Mouse (Mus musculus): ENCODE data around the gene Shoc2. TPM values are rescaled to one million over a fixed set of nuclear protein-coding genes. Genes with fewer than 3 reads are reported as not detected.
"Not testable (repeated sequence)": the region's sequence is repeated elsewhere in the genome, so short reads cannot be mapped to it uniquely, and the experiment has no call there.

Shoc2 gene
- polyA plus RNA-seq, 1 experiment from 2014 or later = 48.6 TPM

DNA sequence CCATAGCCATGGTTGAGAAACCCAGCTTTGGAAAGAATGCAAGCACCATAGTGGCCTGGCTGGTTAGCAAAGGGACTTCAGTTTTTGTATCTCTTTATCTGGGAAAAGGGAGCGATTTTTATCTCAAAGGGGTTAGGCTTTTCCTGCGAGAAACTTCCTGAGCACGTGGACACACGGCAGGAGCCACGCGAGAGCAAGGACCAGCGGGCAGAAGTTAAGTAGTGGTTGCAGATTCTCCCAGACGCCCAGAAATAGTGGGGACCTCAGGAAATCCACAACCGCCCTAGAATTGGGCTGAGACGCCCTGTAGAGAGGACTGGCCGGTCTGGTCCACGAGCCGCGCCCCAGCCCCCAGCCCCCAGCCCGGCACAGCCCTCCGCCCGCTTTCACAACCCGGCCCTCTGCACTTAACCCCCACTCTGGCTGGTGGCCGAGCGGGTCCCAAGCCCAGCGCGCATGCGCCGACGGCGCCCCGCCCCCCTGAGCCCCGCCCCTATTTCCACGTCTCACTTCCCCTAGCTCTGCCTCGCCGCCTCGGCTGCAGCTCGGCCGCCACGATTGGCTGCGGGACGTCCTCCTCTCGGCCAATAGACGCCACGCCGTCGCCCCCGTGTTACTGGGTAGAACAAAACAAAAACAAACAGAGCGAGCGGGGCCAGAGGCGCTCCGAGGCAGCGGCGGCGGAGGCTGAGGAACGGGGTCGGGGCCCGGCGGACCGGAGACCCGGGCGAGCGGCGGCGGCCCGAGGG lies 41.2 kb upstream of the Shoc2 start:
- Histone ChIP-seq H3K4me1 (replicated peaks; ENCODE audit: control insufficient read depth, insufficient read depth, low read length) (peaks cover 16% of the 10 kb centered on the region), H3K4me2 (peak overlapping the region; percentile 95), H3K27me3 (replicated peaks; ENCODE audit: control insufficient read depth, insufficient read depth, low read length) (no peaks in the 10 kb centered on the region), H3K27ac (ENCODE audit: low read depth, low read length) (peak overlapping the region; percentile 89), H3K4me3 (ENCODE audit: low read depth, low read length) (peak overlapping the region; percentile 98), H3K9ac (ENCODE audit: low read depth, low read length) (peak overlapping the region; percentile 88), H3K36me3 (ENCODE audit: control insufficient read depth, insufficient read depth, low read length) (no peaks in the 10 kb centered on the region), H3K9me3 (ENCODE audit: control insufficient read depth, low read length) (no peaks in the 10 kb centered on the region)
- WGBS = under 1% methylated on average over 61 of the region's 61 CpGs
- DNase-seq (ENCODE audit: low spot score) = peak; percentile 100
- ATAC-seq (replicated peaks; ENCODE audit: low FRiP score) = peak; percentile 95

- ATAC-seq (replicated peaks; ENCODE audit: low FRiP score) = peak; percentile 55
- Histone ChIP-seq H3K36me3 (ENCODE audit: control insufficient read depth, insufficient read depth, low read length) (no peaks in the 10 kb centered on the region), H3K9me3 (ENCODE audit: control insufficient read depth, low read length) (no peaks in the 10 kb centered on the region), H3K27ac (ENCODE audit: low read depth, low read length) (peak overlapping the region; percentile 69), H3K4me3 (ENCODE audit: low read depth, low read length) (peak overlapping the region; percentile 98), H3K27me3 (replicated peaks; ENCODE audit: control insufficient read depth, insufficient read depth, low read length) (no peaks in the 10 kb centered on the region), H3K9ac (ENCODE audit: low read depth, low read length) (peak overlapping the region; percentile 88), H3K4me1 (replicated peaks; ENCODE audit: control insufficient read depth, insufficient read depth, low read length) (peaks cover 16% of the 10 kb centered on the region), H3K4me2 (peak overlapping the region; percentile 78)
- WGBS = under 1% methylated on average over 74 of the region's 83 CpGs
- peak; percentile 75 for DNase-seq (ENCODE audit: low spot score)
These were observed 40.4 kb upstream of the Shoc2 start for GRCm38 (mm10) chr19:53903507-53904321.

DNA sequence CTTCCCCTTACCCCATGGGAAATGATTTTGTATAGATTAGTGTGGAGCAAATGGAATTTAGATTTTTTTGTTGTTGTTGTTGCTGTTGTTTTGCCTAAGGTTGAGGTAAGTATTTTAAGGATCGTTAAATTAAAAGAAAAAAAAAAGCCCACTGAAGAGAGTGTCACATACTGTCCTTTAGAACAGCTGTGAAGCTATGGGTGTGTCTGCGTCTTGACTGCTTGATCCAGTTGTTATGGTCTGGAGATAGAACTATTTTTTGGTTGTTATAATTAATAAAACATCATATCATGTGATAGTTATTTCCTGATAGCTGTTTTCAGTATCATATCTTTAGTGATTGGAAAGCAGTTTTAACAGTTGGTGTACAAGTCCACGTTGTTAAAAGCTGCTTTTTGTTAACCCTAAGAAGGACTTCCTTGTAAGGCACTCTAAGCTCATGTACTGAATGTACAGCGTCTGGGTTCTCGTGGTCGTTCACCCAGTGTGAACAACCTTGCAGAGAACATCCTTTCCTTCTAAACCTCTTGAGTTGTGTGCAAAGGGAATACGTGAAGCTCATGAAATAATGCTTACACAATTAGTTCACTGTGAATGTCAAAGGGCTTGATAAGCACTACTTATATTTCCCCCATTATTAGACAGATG lies 39.1 kb upstream of the Shoc2 start:
- H3K4me1 ChIP-seq (replicated peaks; ENCODE audit: control insufficient read depth, insufficient read depth, low read length) = peaks cover 16% of the 10 kb centered on the region
- peak overlapping the region; percentile 78 for H3K4me2 ChIP-seq
- ATAC-seq (replicated peaks; ENCODE audit: low FRiP score) (no peak), DNase-seq (ENCODE audit: low spot score) (no peak)
- peaks cover 5% of the 10 kb centered on the region; the same call in 1 of the 2 replicates for H3K36me3 ChIP-seq (ENCODE audit: control insufficient read depth, insufficient read depth, low read length)
- no peak overlapping the region for H3K9ac ChIP-seq (ENCODE audit: low read depth, low read length)
- H3K27me3 ChIP-seq (replicated peaks; ENCODE audit: control insufficient read depth, insufficient read depth, low read length) = no peaks in the 10 kb centered on the region
- no peak overlapping the region; the same call in 1 of the 2 replicates for H3K4me3 ChIP-seq (ENCODE audit: low read depth, low read length)
- no peaks in the 10 kb centered on the region for H3K9me3 ChIP-seq (ENCODE audit: control insufficient read depth, low read length)
- WGBS = 68% methylated on average over 7 of the region's 7 CpGs
- no peak overlapping the region for H3K27ac ChIP-seq (ENCODE audit: low read depth, low read length)

GRCm38 (mm10) chr19:53906033-53906702 lies 37.9 kb upstream of the Shoc2 start:
- WGBS = 56% methylated on average over 6 of the region's 6 CpGs
- H3K36me3 ChIP-seq (ENCODE audit: control insufficient read depth, insufficient read depth, low read length) = peaks cover 7% of the 10 kb centered on the region
- ATAC-seq (replicated peaks; ENCODE audit: low FRiP score) (no peak), DNase-seq (ENCODE audit: low spot score) (no peak)
- peaks cover 16% of the 10 kb centered on the region for H3K4me1 ChIP-seq (replicated peaks; ENCODE audit: control insufficient read depth, insufficient read depth, low read length)
- H3K27ac ChIP-seq (ENCODE audit: low read depth, low read length) = no peak overlapping the region
- no peak overlapping the region for H3K4me3 ChIP-seq (ENCODE audit: low read depth, low read length)
- no peak overlapping the region for H3K9ac ChIP-seq (ENCODE audit: low read depth, low read length)
- peak overlapping the region; percentile 78 for H3K4me2 ChIP-seq
- H3K9me3 ChIP-seq (ENCODE audit: control insufficient read depth, low read length) = no peaks in the 10 kb centered on the region
- H3K27me3 ChIP-seq (replicated peaks; ENCODE audit: control insufficient read depth, insufficient read depth, low read length) = no peaks in the 10 kb centered on the region

DNA sequence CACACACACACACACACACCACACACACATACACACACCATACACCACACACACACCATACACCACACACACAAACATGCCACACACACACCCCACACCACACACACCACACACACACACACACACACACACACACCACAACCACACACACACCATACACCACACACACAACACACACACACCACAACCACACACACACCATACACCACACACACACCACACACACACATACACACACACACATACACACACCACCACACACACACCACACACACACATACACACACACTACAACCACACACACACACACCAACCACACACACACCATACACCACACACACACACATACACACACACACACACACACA lies 37.4 kb upstream of the Shoc2 start:
- peaks cover 14% of the 10 kb centered on the region for H3K4me1 ChIP-seq (replicated peaks; ENCODE audit: control insufficient read depth, insufficient read depth, low read length)
- not testable (repeated sequence) for ATAC-seq (replicated peaks; ENCODE audit: low FRiP score); DNase-seq (ENCODE audit: low spot score); H3K9ac ChIP-seq (ENCODE audit: low read depth, low read length); H3K36me3 ChIP-seq (ENCODE audit: control insufficient read depth, insufficient read depth, low read length); H3K4me3 ChIP-seq (ENCODE audit: low read depth, low read length); H3K27me3 ChIP-seq (replicated peaks; ENCODE audit: control insufficient read depth, insufficient read depth, low read length); H3K4me2 ChIP-seq; H3K9me3 ChIP-seq (ENCODE audit: control insufficient read depth, low read length); H3K27ac ChIP-seq (ENCODE audit: low read depth, low read length)

- Histone ChIP-seq H3K4me1 (replicated peaks; ENCODE audit: control insufficient read depth, insufficient read depth, low read length) (no peaks in the 10 kb centered on the region), H3K27ac (ENCODE audit: low read depth, low read length) (no peak overlapping the region), H3K36me3 (ENCODE audit: control insufficient read depth, insufficient read depth, low read length) (peaks cover 8% of the 10 kb centered on the region; the same call in 1 of the 2 replicates), H3K9ac (ENCODE audit: low read depth, low read length) (no peak overlapping the region), H3K9me3 (ENCODE audit: control insufficient read depth, low read length) (no peaks in the 10 kb centered on the region), H3K4me3 (ENCODE audit: low read depth, low read length) (no peak overlapping the region), H3K4me2 (no peak overlapping the region), H3K27me3 (replicated peaks; ENCODE audit: control insufficient read depth, insufficient read depth, low read length) (no peaks in the 10 kb centered on the region)
- no peak for ATAC-seq (replicated peaks; ENCODE audit: low FRiP score)
- WGBS = 89% methylated on average over 4 of the region's 4 CpGs
- DNase-seq (ENCODE audit: low spot score) = no peak
These were observed 29.2 kb upstream of the Shoc2 start for GRCm38 (mm10) chr19:53914950-53915349.

DNA sequence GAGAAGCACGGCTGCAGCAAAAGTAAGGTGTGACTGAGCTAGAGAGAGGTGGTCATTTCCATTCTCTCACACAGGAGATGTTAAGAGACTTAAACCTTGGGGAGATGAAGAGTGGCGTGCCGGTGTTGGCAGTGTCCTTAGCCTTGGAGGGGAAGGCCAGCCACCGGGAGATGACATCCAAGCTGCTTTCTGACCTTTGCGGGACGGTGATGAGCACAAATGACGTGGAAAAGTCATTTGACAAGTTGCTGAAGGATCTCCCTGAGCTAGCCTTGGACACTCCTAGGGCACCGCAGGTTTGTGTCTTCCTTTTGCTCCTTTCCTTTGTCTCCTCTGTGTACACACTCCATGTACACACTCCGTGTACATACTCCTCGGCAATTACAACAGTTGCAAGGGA lies 24.6 kb upstream of the Shoc2 start:
- H3K27me3 ChIP-seq (replicated peaks; ENCODE audit: control insufficient read depth, insufficient read depth, low read length) = no peaks in the 10 kb centered on the region
- H3K4me3 ChIP-seq (ENCODE audit: low read depth, low read length) = no peak overlapping the region
- no peak overlapping the region for H3K9ac ChIP-seq (ENCODE audit: low read depth, low read length)
- H3K4me2 ChIP-seq = no peak overlapping the region
- 86% methylated on average over 10 of the region's 10 CpGs for WGBS
- DNase-seq (ENCODE audit: low spot score) = no peak
- H3K4me1 ChIP-seq (replicated peaks; ENCODE audit: control insufficient read depth, insufficient read depth, low read length) = no peaks in the 10 kb centered on the region
- no peak for ATAC-seq (replicated peaks; ENCODE audit: low FRiP score)
- H3K9me3 ChIP-seq (ENCODE audit: control insufficient read depth, low read length) = no peaks in the 10 kb centered on the region
- H3K27ac ChIP-seq (ENCODE audit: low read depth, low read length) = no peak overlapping the region
- peaks cover 15% of the 10 kb centered on the region for H3K36me3 ChIP-seq (ENCODE audit: control insufficient read depth, insufficient read depth, low read length)

- H3K9ac ChIP-seq (ENCODE audit: low read depth, low read length); H3K4me3 ChIP-seq (ENCODE audit: low read depth, low read length); H3K4me1 ChIP-seq (replicated peaks; ENCODE audit: control insufficient read depth, insufficient read depth, low read length); H3K27ac ChIP-seq (ENCODE audit: low read depth, low read length); H3K27me3 ChIP-seq (replicated peaks; ENCODE audit: control insufficient read depth, insufficient read depth, low read length); H3K9me3 ChIP-seq (ENCODE audit: control insufficient read depth, low read length); H3K4me2 ChIP-seq; ATAC-seq (replicated peaks; ENCODE audit: low FRiP score); DNase-seq (ENCODE audit: low spot score): not testable (repeated sequence)
- peaks cover 19% of the 10 kb centered on the region for H3K36me3 ChIP-seq (ENCODE audit: control insufficient read depth, insufficient read depth, low read length)
- 93% methylated on average over 3 of the region's 3 CpGs for WGBS
These were observed 22.1 kb upstream of the Shoc2 start for GRCm38 (mm10) chr19:53921996-53922395.

Measured in liver, embryonic 11.5 days (tissue).